Mouse (Mus musculus) heart, embryonic 14.5 days (tissue): ENCODE measurements around the gene Pou2f3. TPM values are rescaled to one million over a fixed set of nuclear protein-coding genes. Genes with fewer than 3 reads are reported as not detected.

ENCODE experiments used
- ATAC-seq: fragments of 200-750 bp; cut with Nextera tagmentation; 2 replicates; pipeline ENCODE4 v1.8.0; 2017; ENCODE audit warnings: low read depth, moderate TSS enrichment; ENCODE audit not compliant: insufficient number of reproducible peaks, insufficient read depth, low FRiP score
- H3K27ac ChIP-seq, 2 experiments: fragments of 200-500 bp in 1 of 2; fragments of 300-500 bp in 1 of 2; sonication (generic) in 1 of 2; replicated peaks in 1 of 2; 2 replicates each; pipeline ENCODE4 v1.5.1; 2012 to 2014; ENCODE audit warnings: low read depth in 2 of 2, low read length in 2 of 2, control low read depth in 1 of 2, mild to moderate bottlenecking in 1 of 2, mixed read lengths in 1 of 2; ENCODE audit not compliant: control insufficient read depth in 1 of 2, insufficient read depth in 1 of 2
- H3K27me3 ChIP-seq: fragments of 300-500 bp; sonication (generic); 2 replicates; pipeline ENCODE4 v1.6.1; 2014; ENCODE audit warnings: mild to moderate bottlenecking, low read length, control low read depth; ENCODE audit not compliant: control insufficient read depth, insufficient read depth
- H3K36me3 ChIP-seq: fragments of 300-500 bp; sonication (generic); 2 replicates; pipeline ENCODE4 v1.6.1; 2014; ENCODE audit warnings: mild to moderate bottlenecking, control low read depth, low read length, mixed read lengths; ENCODE audit not compliant: control insufficient read depth, insufficient read depth
- H3K4me1 ChIP-seq, 2 experiments: fragments of 200-500 bp in 1 of 2; fragments of 300-500 bp in 1 of 2; sonication (generic) in 1 of 2; 2 replicates each; pipeline ENCODE4 v1.6.1; 2012 to 2014; ENCODE audit warnings: low read length in 2 of 2, control low read depth in 1 of 2, mixed read lengths in 1 of 2; ENCODE audit not compliant: control insufficient read depth in 2 of 2, insufficient read depth in 2 of 2
- H3K4me2 ChIP-seq: fragments of 300-500 bp; sonication (generic); 2 replicates; pipeline ENCODE4 v1.6.1; 2014; ENCODE audit warnings: mild to moderate bottlenecking, low read length
- H3K4me3 ChIP-seq, 2 experiments: fragments of 200-500 bp in 1 of 2; fragments of 300-500 bp in 1 of 2; sonication (generic) in 1 of 2; 2 replicates each; pipeline ENCODE4 v1.5.1; 2012 to 2014; ENCODE audit warnings: low read length in 2 of 2, mild to moderate bottlenecking in 2 of 2, control low read depth in 1 of 2, low read depth in 1 of 2, moderate library complexity in 1 of 2; ENCODE audit not compliant: control insufficient read depth in 1 of 2, insufficient read depth in 1 of 2
- H3K9ac ChIP-seq: fragments of 300-500 bp; sonication (generic); 2 replicates; pipeline ENCODE4 v1.6.1; 2014; ENCODE audit warnings: mild to moderate bottlenecking, low read length
- H3K9me3 ChIP-seq: fragments of 300-500 bp; sonication (generic); 2 replicates; pipeline ENCODE4 v1.6.1; 2016; ENCODE audit warnings: low read length, control low read depth; ENCODE audit not compliant: control insufficient read depth
- WGBS: fragments of 180-500 bp; shearing (Covaris S2); extraction: QIAGEN DNeasy Blood & Tissue Kit; methylation state at CpG from one replicate; pipeline ENCODE4 v1.1.7; 2014; 5-methylcytosine and 5-hydroxymethylcytosine counted together
- polyA plus RNA-seq: library from polyadenylated mRNA; unstranded; fragments of >200 nt; fragmentation: Nextera tagmentation; extraction: Ambion mirVana; gene quantifications from 2 replicates; pipeline ENCODE4 v1.2.1, GENCODE M21; 2014

The Pou2f3 gene
- polyA plus RNA-seq, 1 experiment from 2014 or later, result 0.12 TPM

GRCm38 (mm10) chr9:43166346-43166745 is 43.8 kb downstream of the Pou2f3 start:
- no peak overlapping the region for H3K9ac ChIP-seq
- H3K36me3 ChIP-seq, result no peaks in the 10 kb centered on the region
- no peaks in the 10 kb centered on the region for H3K9me3 ChIP-seq
- no peak overlapping the region for H3K4me2 ChIP-seq
- ATAC-seq, result no peak
- H3K4me1 ChIP-seq, result no peaks in the 10 kb centered on the region
- H3K4me3 ChIP-seq, result no peak overlapping the region
- 69% methylated on average over 6 of the region's 6 CpGs for WGBS
- H3K27me3 ChIP-seq, result 0 out of 2 replicates have a peak, but pooled peaks cover 3% of the 10 kb centered on the region
- H3K27ac ChIP-seq, result no peak overlapping the region

- Histone ChIP-seq H3K36me3 (no peaks in the 10 kb centered on the region), H3K9ac (no peak overlapping the region), H3K4me2 (no peak overlapping the region), H3K9me3 (no peaks in the 10 kb centered on the region), H3K4me1 (0 out of 4 replicates have a peak, but pooled peaks cover 0 to 3% of the 10 kb centered on the region in 2 experiments), H3K27me3 (peaks cover 26% of the 10 kb centered on the region; the same call in 1 of the 2 replicates), H3K4me3 (no peak overlapping the region), H3K27ac (no peak overlapping the region)
- WGBS, result 53% methylated on average over 6 of the region's 6 CpGs
- no peak for ATAC-seq
These were observed 54.2 kb downstream of the Pou2f3 start for GRCm38 (mm10) chr9:43155960-43156359.

- H3K4me3 ChIP-seq, result no peak overlapping the region
These were observed 58.4 kb downstream of the Pou2f3 start for GRCm38 (mm10) chr9:43151779-43152178.

DNA sequence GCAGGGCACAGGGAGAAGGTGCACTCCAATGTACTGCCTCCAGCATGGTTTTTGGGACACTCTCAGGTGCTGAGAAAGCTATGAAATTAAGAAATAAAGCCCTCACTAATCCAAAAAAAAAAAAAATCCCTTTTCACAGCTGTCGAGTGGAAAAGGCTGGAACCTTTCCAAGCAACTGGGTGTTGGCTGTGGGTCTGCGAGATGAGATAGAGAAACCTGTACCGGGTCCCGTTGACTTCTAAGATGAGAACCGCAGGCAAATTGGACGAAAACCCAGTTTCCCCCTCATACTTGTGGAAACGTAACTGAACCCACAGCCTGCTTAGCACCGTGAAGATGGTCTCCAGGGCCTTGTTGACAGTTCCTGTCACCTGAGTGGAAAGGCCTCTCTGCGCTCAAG is 59.2 kb downstream of the Pou2f3 start:
- no peak for ATAC-seq
- Histone ChIP-seq H3K9me3 (no peaks in the 10 kb centered on the region), H3K4me2 (no peak overlapping the region), H3K27me3 (peaks cover 31% of the 10 kb centered on the region; the same call in 1 of the 2 replicates), H3K9ac (no peak overlapping the region), H3K36me3 (no peaks in the 10 kb centered on the region), H3K27ac (no peak overlapping the region), H3K4me1 (peaks cover 6 to 16% of the 10 kb centered on the region in 2 experiments; a peak in 3 of 4 replicates), H3K4me3 (no peak overlapping the region)
- 46% methylated on average over 9 of the region's 9 CpGs for WGBS

More at GRCm38 (mm10) chr9:43151779-43152178, 58.4 kb downstream of the Pou2f3 start:
- Histone ChIP-seq H3K27ac (no peak overlapping the region), H3K36me3 (no peaks in the 10 kb centered on the region), H3K4me2 (no peak overlapping the region), H3K9me3 (no peaks in the 10 kb centered on the region), H3K9ac (no peak overlapping the region), H3K4me1 (peaks cover 6 to 16% of the 10 kb centered on the region in 2 experiments; a peak in 3 of 4 replicates), H3K27me3 (peaks cover 36% of the 10 kb centered on the region; the same call in 1 of the 2 replicates)
- WGBS, result 85% methylated on average over 6 of the region's 6 CpGs
- no peak for ATAC-seq

GRCm38 (mm10) chr9:43150075-43150474 is 60.1 kb downstream of the Pou2f3 start:
- Histone ChIP-seq H3K4me1 (peaks cover 6 to 16% of the 10 kb centered on the region in 2 experiments; a peak in 3 of 4 replicates), H3K9ac (no peak overlapping the region), H3K4me2 (peak overlapping the region; percentile 44), H3K9me3 (no peaks in the 10 kb centered on the region), H3K4me3 (0 out of 4 replicates have a peak overlapping the region, but pooled peaks of 1 of the 2 experiments have one; percentile 1), H3K27ac (no peak overlapping the region), H3K36me3 (no peaks in the 10 kb centered on the region), H3K27me3 (peaks cover 27% of the 10 kb centered on the region; the same call in 1 of the 2 replicates)
- 0 out of 2 replicates have a peak, but pooled peaks have one; percentile 47 for ATAC-seq
- WGBS, result 10% methylated on average over 10 of the region's 10 CpGs

- H3K4me1 ChIP-seq, result peaks cover 8 to 18% of the 10 kb centered on the region in 2 experiments
- H3K27ac ChIP-seq, result no peak overlapping the region
- ATAC-seq, result no peak
- H3K36me3 ChIP-seq, result no peaks in the 10 kb centered on the region
- no peak overlapping the region for H3K9ac ChIP-seq
- H3K9me3 ChIP-seq, result no peaks in the 10 kb centered on the region
- no peak overlapping the region for H3K4me2 ChIP-seq
- H3K27me3 ChIP-seq, result peaks cover 27% of the 10 kb centered on the region; the same call in 1 of the 2 replicates
- 75% methylated on average over 3 of the region's 3 CpGs for WGBS
- no peak overlapping the region for H3K4me3 ChIP-seq
These were observed 60.7 kb downstream of the Pou2f3 start for GRCm38 (mm10) chr9:43149498-43149897.

- Histone ChIP-seq H3K36me3 (no peaks in the 10 kb centered on the region), H3K27ac (no peak overlapping the region), H3K4me1 (peaks cover 7 to 14% of the 10 kb centered on the region in 2 experiments), H3K9me3 (no peaks in the 10 kb centered on the region), H3K9ac (no peak overlapping the region), H3K4me3 (no peak overlapping the region), H3K4me2 (no peak overlapping the region), H3K27me3 (peaks cover 13% of the 10 kb centered on the region; the same call in 1 of the 2 replicates)
- no peak for ATAC-seq
- 78% methylated on average over 4 of the region's 4 CpGs for WGBS
These were observed 65.0 kb downstream of the Pou2f3 start for GRCm38 (mm10) chr9:43145196-43145595.
